Mouse (Mus musculus) skeletal muscle tissue, adult 2 months (tissue): Measurements from ENCODE around the gene Cnppd1.
A peak's percentile ranks its signal among the peaks of the same experiment; 100 is the strongest.

Experiments
- DNase-seq: peaks from one replicate; pipeline ENCODE4 v3.0.0-alpha.2; 2012; ENCODE audit warnings: low read depth, low spot score

Gene Cnppd1

DNA sequence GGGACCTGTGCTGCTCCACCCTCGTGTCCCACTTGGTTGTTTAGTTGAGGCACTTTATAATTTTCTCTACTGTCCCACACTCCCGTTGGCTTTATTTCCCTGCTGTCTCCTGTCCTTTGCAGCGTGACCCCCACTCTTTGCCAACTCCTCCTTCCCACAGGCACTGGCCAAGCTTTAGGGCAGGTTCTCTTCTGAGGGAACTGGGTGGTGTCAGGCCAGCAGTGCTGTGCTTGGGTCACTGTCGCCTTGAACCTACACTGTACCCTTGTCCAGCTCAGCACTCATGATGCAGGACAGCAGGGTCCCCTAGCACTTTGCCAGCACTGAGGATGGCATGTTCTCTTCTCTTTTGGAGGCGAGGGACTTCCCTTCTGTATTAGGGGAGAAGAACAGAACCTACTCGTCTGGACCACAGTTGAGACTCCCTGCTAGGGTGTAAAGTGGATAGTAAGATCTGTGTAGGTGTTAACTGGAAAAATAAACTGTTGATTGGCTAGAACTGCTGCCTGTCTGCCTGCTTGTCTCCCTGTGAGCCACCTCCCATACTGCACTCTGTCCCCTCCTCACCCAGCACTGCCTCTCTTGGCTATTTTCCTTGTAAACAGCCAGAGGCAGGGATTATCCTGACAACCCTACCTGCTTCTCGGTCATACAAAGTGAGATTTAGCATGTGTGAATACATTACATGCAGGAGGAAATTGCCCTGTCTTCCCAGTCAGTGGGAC, 5.1 kb upstream of the Cnppd1 start:
- no peak for DNase-seq

- DNase-seq: no peak
Measured at GRCm38 (mm10) chr1:75145589-75145988, 3.1 kb upstream of the Cnppd1 start.

GRCm38 (mm10) chr1:75141486-75142190, 873 bp downstream of the Cnppd1 start:
- DNase-seq: peak; percentile 44

DNA sequence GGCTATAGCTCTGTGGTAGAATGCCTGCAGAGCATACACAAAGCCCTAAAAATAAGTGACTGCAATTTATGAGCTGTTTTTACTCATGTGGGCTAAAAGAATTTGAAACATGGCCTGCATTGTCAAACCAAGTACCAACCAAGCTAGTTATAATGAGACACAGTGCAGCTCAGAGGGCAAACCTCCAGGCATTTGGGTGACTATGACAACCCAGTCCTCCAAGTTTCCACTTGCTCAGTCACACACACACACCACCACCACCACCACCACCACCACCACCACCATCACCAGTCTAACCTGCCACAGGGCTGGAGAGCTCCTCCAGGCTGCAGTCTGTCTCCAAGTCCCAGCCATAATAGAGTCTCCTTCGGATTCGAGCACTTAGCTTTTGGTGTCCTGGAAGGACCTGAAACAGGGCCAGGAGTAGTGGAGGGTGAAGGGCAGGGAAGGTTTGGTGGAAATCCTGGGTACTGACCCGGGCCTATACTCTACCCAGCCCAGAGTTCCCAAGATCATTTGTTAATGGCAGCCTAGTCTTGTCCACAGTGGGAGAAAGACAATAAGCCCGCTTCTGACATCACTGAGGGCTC, 1.8 kb downstream of the Cnppd1 start:
- no peak for DNase-seq

- DNase-seq: no peak
Measured at GRCm38 (mm10) chr1:75138448-75138847, 4.1 kb downstream of the Cnppd1 start.

- DNase-seq: no peak
Measured at GRCm38 (mm10) chr1:75136730-75137129, 5.8 kb downstream of the Cnppd1 start.

DNA sequence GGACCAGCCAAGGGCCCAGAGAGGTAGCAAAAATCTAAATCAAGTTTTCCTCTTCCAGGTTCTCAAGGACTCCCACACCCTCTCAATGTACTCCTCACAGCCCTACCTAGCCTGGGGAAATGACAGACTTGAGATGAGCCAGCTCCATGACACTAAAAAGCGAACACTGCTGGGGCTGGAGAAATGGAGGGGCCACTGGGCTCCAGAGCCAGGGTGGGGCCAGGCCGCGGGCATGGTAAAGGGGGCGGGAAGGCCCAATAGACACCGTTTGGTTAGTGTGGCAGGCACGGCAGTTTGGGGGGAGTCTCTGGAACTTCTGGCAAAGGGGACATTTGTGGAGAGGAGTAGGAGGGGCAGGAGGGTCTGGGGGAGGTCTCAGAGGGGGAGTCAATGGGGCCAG, 6.2 kb downstream of the Cnppd1 start:
- DNase-seq: no peak

- no peak for DNase-seq
Measured at GRCm38 (mm10) chr1:75133421-75134207, 8.9 kb downstream of the Cnppd1 start, which contains the start of gene Slc23a3. TSS of gene Slc23a3 (minus strand) at chr1:75133890.

GRCm38 (mm10) chr1:75128641-75129040, 13.9 kb downstream of the Cnppd1 start:
- DNase-seq: no peak

GRCm38 (mm10) chr1:75125418-75125817, 17.1 kb downstream of the Cnppd1 start:
- DNase-seq: no peak

DNA sequence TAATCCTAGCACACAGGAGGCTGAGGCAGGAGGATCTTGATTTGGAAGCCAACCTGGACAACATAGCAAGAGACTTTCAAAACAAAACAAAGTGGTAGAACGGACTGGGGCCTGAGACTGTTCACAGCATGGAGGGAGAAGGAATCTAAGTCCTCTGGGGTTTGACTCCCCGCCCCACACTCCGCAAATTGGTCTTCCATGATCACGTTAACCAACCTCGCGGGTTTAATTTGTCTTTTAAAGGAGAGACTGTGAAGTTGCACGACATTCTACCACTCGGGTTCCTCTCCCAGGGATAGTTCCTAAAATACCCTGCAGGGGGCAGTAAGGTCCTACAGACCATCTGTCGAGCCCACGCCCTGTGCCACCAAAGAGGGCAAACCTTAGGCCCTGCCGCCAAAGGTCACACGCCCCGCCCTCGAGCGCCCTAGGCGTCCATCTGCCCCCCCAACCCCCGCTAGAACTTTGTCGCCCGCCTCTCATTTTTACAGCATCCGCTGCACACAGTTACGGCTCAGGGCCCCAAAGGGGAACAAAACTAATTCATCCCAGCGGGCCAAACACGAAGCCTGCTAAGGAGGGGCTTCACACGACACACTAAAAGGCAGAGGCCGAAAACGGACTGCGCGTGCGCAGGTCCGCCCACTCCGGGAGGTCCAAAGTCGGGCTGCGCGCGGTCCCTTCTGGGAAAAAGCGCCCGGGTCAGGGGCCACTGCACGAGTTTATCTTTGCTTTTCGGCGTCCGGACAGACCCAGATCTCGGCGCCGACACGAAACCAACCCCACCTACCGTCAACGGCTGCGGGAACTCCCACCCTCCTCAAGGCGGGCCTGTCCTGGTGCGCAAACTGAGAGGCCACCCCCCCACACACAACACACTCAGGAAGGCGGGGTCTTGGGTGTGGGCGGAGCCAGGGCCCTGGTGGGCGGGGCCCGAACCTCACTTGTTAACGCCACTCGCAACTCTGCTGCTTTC, 17.9 kb downstream of the Cnppd1 start, which contains the start of gene Nhej1:
Gene Nhej1 (minus strand): TSS at position 855 of the 976 bp plus-strand sequence.
- peak; percentile 97 for DNase-seq

- no peak for DNase-seq
Measured at GRCm38 (mm10) chr1:75122211-75122610, 20.3 kb downstream of the Cnppd1 start.
